Mouse (Mus musculus) left cerebral cortex, postnatal 14 days (tissue): ENCODE data around the gene Olfr356. TPM values are rescaled to one million over a fixed set of nuclear protein-coding genes. Genes with fewer than 3 reads are reported as not detected.

Experiments
- DNase-seq, 2 experiments: peaks; one replicate each; pipeline ENCODE4 v3.0.0; 2021 to 2022; ENCODE audit warnings: low spot score in 2 of 2, mixed read lengths in 1 of 2
- intact Hi-C: fragments of 180-260 bp; cut with DNase I; formaldehyde crosslinking; loops from one replicate; pipeline ENCODE4 v1.15.1; 2025
- long read RNA-seq, 2 experiments: library from polyadenylated mRNA; stranded (forward); transcript quantifications; one replicate each; pipeline ENCODE4 v2.0.0; 2021
- total RNA-seq, 2 experiments: library from RNA; stranded (reverse); gene quantifications; 2 replicates each; pipeline ENCODE4 v1.2.3; 2021

Olfr356 gene
- total RNA-seq, result not detected
- long read RNA-seq, experiment 1, result 0 reads
- long read RNA-seq, experiment 2, result 0 reads

DNA sequence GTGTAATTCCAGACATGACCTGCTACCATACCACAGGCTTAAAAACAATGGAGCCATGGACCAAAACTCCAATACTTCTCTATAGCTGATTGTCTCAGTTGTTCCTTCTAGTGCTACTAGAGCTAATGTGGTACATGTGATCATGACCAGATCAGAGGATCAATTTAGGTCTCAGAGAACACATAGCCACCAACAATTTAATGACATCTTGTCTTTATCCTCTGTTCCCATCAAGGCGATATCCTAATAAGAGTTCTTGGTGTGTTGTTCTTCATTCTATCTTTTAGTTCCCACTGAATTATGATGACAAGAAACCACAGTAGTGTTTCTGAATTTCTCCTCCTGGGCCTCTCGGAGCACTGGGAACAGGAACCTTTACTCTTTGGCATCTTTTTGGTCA is at the start of gene Olfr356:
Gene Olfr356, plus strand, starts transcription at position 301 of the 400 bp plus-strand sequence.
- no peak for DNase-seq
- intact Hi-C loops, result no loop called here

DNA sequence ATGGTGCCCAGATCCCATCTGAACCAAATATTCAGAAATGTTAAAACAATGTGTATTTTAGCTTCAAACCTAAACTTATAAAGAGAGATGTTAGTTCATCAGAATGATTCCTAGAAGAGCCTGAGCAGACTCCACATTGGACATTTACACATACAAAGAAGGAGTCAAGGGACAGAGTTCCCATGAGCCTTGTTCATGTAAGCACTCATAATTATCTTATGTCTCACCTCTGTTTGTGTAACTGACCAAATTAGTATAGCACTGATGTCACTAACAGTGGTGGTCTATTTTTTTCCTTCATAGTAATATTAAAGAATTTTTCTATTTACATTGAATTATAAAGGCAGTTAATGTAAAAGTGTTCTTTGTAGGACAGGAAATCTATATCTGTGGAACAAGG is 44.1 kb upstream of the Olfr356 start, which contains the start of gene Olfr353:
Gene Olfr353, minus strand, starts transcription at position 101 of the 400 bp plus-strand sequence.
- intact Hi-C loops, result no loop called here

DNA sequence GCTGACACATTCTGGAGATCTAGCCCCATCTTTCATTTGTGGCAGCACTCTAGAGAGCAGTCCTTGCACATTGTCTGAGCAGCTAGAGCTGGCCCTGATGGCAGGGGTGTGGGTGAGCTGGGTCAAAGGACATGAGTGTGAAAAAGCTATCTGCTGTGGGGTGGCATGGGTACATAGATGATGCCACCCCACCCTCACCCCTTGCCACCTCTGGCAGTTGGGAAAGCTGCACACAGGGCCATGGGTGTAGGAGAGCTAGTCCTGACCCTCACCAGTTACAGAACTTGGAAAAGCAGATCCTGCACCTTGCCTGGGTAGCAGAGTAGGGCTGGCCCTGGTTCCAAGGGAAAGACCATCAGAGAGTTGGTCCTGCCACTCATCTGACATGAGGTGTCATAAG is 39.8 kb upstream of the Olfr356 start:
- no peak for DNase-seq
- intact Hi-C loops, result no loop called here

More for the DNA sequence above, 44.1 kb upstream of the Olfr356 start, which contains the start of gene Olfr353:
- no peak for DNase-seq

DNA sequence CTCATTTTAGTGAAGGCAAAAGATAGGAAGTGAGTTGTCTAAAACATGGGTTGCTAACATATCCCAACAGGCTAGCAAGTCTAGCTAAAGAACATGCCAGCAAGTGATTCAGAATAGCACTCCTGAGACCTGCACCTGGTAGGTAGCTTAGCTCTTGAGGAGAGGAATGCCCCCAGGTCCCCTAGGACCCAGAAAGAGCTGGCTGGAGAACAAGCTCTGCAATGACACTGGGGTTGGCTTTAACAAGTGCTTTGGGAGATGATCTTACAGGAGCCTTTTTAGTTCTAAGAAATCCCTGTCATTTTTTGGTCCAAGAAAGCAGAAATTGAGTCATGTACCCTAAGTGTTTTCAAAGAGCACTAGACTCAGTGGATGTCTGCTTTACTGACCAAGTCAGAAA is 31.5 kb upstream of the Olfr356 start, which contains the start of gene Olfr354:
Gene Olfr354, plus strand, starts transcription at position 301 of the 400 bp plus-strand sequence.
- no peak for DNase-seq
- intact Hi-C loops, result no loop called here

DNA sequence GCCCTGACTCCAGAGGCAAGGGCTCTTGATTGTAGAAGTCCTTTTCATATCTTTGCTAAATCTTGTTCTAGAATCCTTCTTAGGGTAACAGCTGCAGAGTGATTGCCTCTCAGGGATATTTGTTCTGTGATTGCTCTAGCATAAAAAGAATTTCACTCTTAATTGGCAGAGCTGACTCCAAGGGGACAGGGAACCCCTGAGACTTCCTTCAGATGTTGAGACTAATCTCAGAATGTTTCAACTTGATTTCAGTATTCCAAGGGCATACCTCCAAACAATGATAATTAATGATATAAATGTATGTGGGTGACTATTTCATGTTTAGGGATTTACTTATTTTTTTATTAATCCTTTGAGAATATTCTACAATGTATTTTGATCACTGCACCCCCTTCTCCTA is 8.1 kb upstream of the Olfr356 start, which contains the start of gene Olfr355:
Gene Olfr355, minus strand, starts transcription at position 101 of the 400 bp plus-strand sequence.
- intact Hi-C loops, result no loop called here

More for the DNA sequence above, 8.1 kb upstream of the Olfr356 start, which contains the start of gene Olfr355:
- no peak for DNase-seq

Other genes starting within 250 kb of the Olfr356 start
- not detected for gene Olfr347, start 205.2 kb upstream of the Olfr356 start, total RNA-seq
- gene Olfr348, start 152.8 kb upstream of the Olfr356 start, total RNA-seq, result not detected
- not detected for gene Olfr50, start 146.6 kb upstream of the Olfr356 start, total RNA-seq
- gene Olfr3, start 120.1 kb upstream of the Olfr356 start, total RNA-seq, result not detected
- gene Olfr350, start 90.8 kb upstream of the Olfr356 start, total RNA-seq, result not detected
- not detected for gene Olfr351, start 74.5 kb upstream of the Olfr356 start, total RNA-seq
- not detected for gene Olfr352, start 68.7 kb upstream of the Olfr356 start, total RNA-seq
- gene Olfr353, start 44.2 kb upstream of the Olfr356 start, total RNA-seq, result not detected
- gene Olfr354, start 31.4 kb upstream of the Olfr356 start, total RNA-seq, result under 1 TPM in 1 of 2 experiments, not detected in 1; 0.04 TPM
- not detected for gene Olfr355, start 8.2 kb upstream of the Olfr356 start, total RNA-seq
- not detected for gene Olfr357, start 56.7 kb downstream of the Olfr356 start, total RNA-seq
- not detected for gene Olfr358, start 72.2 kb downstream of the Olfr356 start, total RNA-seq
- gene Olfr360, start 128.6 kb downstream of the Olfr356 start, total RNA-seq, result not detected
- gene Olfr361, start 152.2 kb downstream of the Olfr356 start, total RNA-seq, result not detected
- gene Olfr362, start 180.8 kb downstream of the Olfr356 start, total RNA-seq, result not detected
- gene Olfr364-ps1, start 202.2 kb downstream of the Olfr356 start, total RNA-seq, result not detected